Mouse (Mus musculus) adrenal gland, postnatal 14 days (tissue): ENCODE measurements around the gene Lrrc10. TPM values are rescaled to one million over a fixed set of nuclear protein-coding genes. Genes with fewer than 3 reads are reported as not detected.
"Not testable (repeated sequence)": the region's sequence is repeated elsewhere in the genome, so short reads cannot be mapped to it uniquely, and the experiment has no call there.

Experiments used
- DNase-seq: peaks from one replicate; pipeline ENCODE4 v3.0.0; 2021; ENCODE audit warnings: mixed read lengths
- long read RNA-seq, 2 experiments: library from polyadenylated mRNA; stranded (forward); transcript quantifications; one replicate each; pipeline ENCODE4 v2.0.0; 2021
- total RNA-seq: library from RNA; stranded (reverse); gene quantifications from 2 replicates; pipeline ENCODE4 v1.2.3, GENCODE M21; 2021

Lrrc10 gene
- total RNA-seq, result not detected in 2 replicates
- long read RNA-seq, experiment 1, result 0 reads
- long read RNA-seq, experiment 2, result 0 reads

GRCm38 (mm10) chr10:117045175-117046056, at the start of gene Lrrc10:
Gene Lrrc10, plus strand, starts transcription at chr10:117045341.
- DNase-seq, result no peak

- DNase-seq, result no peak
These were observed 49.4 kb upstream of the Lrrc10 start for GRCm38 (mm10) chr10:116995584-116996235.

DNA sequence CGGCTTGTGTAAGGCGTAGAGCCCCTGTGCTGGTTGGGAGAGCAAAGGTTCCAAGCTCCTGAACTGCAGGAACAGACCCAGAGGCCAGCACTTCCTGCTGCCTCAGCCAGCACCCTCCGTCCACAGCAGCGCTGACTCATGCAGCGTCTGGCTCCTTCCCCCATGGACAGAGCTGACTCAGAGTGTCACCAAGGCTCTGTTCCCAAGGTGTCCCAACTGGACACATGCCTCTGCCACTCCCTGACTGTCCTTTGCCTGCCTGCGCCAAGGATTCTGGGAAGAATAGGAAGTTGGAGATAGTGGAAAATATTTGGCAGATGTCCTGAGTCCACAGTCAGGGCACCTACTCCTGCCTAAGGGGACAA, 48.9 kb upstream of the Lrrc10 start:
- peak; percentile 92 for DNase-seq

DNA sequence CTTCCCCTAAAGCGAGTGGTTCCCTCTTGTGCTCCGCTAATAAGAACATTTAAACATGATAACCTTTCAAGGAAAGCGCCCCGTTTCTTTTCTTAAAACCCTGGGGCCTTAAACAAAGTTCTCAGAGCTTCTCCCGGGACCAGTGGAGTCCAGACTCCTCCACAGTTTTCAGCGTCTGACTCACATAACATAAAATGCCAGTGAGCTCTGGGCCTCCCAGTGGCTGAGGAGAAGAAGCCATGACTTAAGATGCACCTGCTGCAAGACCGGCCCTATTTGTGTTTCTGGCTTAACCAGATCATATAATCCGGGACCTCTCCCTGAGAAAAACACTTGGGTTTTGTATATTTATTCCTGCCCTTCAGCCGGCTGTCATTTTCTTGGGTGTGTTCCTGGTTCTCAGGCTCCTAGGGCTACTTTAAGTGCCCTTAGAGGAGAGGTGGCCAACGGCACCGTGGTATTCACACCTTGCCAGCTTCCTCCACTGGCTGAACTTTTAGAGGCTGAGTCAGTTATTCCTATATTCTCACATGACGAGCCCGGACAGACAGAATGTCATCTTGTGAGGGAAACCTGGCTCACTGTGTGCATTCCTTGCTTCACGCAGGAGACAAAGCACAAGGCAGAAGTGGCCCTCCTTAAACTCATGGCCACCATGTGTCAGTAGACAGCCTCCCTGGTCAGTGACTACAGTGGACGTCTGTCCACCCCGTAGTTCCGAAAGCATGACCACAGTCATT, 46.3 kb upstream of the Lrrc10 start:
- DNase-seq, result no peak

GRCm38 (mm10) chr10:117000975-117001374, 44.2 kb upstream of the Lrrc10 start:
- peak; percentile 44 for DNase-seq

DNA sequence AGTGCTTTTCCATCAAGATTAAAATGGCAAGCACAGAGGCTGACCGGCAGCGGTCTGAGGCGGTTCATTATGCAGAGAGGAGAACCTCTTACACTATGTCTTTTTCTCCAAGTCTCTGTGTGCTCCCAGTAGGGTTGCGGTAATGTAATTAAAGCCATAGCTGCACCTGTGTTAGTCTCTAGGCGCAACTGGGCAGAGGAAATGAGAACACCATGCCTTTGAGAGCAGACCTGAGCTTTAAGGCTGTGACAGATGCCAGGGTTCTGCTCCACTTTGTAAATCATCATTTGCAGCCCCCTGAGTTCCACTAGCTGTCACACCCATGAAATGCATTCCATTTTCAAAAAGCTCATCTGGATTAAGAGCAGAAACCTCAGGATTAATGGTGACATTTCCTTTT, 40.4 kb upstream of the Lrrc10 start:
- DNase-seq, result no peak

DNA sequence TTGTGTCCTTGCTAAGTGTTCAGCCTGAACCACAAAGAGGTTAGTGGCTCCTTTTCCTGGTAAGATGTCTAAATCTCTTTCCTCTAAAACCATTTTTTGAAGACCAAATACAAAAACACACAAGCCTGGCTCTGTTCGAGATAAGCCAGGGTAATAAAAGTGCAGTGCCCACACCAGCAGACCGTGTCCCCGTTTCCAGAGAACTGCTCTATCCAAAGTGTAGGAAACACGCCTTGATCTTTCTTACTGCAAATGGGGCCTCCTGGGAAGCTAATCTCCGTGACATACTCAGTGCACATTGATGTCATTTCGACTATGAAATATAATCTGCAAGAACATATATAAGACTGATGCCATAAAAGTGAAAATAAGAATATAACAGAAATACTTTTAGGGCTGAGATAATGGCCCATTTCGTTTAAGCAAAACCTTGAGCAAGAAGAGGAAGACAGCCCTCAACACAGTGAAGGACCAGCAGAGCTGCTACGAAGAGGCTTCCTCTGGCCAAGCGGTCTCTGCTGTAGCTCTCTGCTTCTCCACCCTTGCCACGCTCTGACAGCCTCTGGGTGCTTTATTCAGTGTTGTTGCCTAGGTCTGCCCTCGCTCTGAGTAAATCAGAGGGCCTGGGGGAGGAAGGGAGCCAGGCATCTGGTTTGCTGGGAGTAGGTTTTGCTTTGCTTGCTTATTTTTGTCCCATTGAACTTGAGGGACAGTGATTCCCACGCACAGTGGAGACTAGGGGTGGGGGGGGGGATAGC, 39.3 kb upstream of the Lrrc10 start:
- DNase-seq, result no peak

GRCm38 (mm10) chr10:117009691-117010090, 35.5 kb upstream of the Lrrc10 start:
- DNase-seq, result no peak

GRCm38 (mm10) chr10:117011047-117011446, 34.1 kb upstream of the Lrrc10 start:
- no peak for DNase-seq

DNA sequence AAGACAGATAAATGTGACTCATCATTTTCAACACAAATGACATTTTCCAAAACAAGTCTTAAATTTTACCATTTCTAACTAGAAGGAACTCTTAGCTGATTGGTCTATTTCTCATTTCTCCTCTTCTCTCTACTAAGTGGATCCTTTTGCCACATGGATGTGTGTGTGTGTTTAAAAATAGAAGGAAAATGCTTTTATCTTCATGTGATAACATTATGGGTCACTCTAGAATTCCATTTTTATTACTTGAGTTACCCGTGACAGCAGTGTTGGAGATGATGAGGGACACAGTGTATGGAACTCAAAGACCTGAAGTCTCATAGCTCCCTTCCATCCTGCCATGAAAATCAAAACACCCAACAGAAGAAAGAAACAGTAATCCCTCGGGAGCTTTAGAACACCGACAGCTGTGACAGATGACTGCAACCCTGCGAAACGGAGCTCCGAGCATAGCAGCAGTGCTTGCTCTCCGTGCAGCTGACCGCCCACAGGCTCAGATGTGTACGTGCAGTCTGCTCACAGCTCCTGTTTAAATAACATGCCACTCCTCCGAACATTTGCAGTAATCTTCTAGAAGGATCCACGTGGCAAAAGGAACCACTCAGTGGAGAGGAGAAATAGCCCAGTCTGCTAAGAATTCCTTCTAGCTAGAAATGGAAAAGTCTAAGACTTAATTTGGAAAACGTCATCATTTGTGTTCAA, 31.3 kb upstream of the Lrrc10 start:
- peak; percentile 26 for DNase-seq

GRCm38 (mm10) chr10:117014565-117014964, 30.6 kb upstream of the Lrrc10 start:
- DNase-seq, result no peak

DNA sequence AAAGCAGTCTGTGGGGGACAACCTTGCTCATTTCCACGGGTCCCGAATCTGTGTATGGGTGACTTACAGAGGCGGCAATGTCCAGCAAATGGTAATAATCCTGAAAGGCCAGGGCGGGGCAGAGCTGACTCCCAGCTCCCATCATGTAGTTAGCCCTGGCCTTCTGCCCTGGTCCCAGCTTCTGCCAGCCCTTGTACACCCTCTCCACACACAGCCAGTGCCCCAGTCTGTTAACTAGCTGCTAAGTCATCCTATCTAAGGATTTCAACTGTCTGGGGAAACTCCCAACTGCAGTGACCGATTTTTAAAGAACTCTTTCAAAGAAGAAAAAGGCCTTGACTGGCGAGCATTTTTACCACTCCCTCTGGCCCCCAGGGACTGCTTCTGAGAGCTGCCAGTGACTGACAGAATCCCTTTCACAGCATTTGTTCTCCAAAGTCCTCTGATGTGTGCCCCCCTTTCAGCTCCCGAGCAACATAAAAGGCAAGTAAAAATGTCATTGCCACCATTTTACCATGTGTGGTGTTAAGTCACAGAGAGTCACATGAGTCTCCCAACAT, 26.8 kb upstream of the Lrrc10 start:
- DNase-seq, result no peak

- peak; percentile 35 for DNase-seq
These were observed 24.0 kb upstream of the Lrrc10 start for GRCm38 (mm10) chr10:117021020-117021754.

DNA sequence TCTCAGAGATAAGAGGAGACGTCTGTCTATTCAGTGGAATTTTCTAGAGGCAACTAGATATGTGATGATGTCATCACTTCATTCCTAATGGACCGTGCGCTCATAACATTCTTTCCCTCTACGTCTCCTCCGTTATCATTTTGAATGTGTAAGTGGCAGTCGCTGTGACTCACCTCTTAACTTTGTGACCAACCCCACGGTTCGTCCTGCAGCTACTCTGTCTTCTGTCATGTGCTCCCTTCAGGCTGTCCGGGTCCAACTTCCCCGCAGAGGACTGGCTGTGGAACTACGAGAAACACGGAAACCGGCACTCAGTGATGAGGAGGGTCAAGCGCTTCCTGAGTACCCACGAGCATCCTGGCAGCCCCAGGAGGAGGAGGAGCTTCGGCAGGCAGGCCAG, 21.4 kb upstream of the Lrrc10 start:
- DNase-seq, result no peak

- not testable (repeated sequence) for DNase-seq
These were observed 19.4 kb upstream of the Lrrc10 start for GRCm38 (mm10) chr10:117025776-117026175.

DNA sequence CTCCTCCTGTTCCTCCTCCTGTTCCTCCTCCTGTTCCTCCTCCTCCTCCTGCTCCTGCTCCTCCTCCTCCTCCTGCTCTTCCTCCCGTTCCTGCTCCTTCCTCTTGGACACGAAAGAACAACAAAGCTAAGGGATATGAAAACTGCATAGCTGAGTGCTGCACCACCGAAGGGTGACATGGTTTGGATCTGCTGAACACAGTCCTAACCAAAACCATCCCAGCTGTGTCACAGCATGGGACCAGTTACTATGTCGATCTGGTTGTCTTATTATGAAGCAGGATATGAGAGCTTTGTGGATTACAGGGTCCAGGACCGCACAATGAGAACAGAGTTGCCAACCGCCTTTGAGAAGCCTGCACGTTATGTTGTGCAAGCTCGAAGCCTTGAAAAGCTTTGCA, 19.0 kb upstream of the Lrrc10 start:
- DNase-seq, result no peak

- DNase-seq, result no peak
These were observed 14.0 kb upstream of the Lrrc10 start for GRCm38 (mm10) chr10:117031160-117031559.

GRCm38 (mm10) chr10:117033785-117034184, 11.4 kb upstream of the Lrrc10 start:
- peak; percentile 93 for DNase-seq

GRCm38 (mm10) chr10:117040355-117040754, 4.8 kb upstream of the Lrrc10 start:
- DNase-seq, result no peak

- DNase-seq, result no peak
These were observed 2.8 kb upstream of the Lrrc10 start for GRCm38 (mm10) chr10:117042295-117042694.
